In genomic region chr7:132286630-132287339, GRCm38 (mm10) we compare ENCODE assay signal across 8 mouse cellular contexts. TPM values are rescaled to one million over a fixed set of nuclear protein-coding genes. Genes with fewer than 3 reads are reported as not detected.
DNase-seq lines count a peak whose midpoint lies in the region; ATAC-seq lines count a peak whose summit lies in the region.

No protein-coding gene starts in this region.

- peak; percentile 53 for ATAC-seq in heart, embryonic 16.5 days (replicated peaks; ENCODE audit: extremely low read depth, insufficient read depth, low FRiP score)
- no peak for ATAC-seq in heart, embryonic 12.5 days (ENCODE audit: insufficient number of reproducible peaks, low FRiP score)
- ATAC-seq in forebrain, embryonic 13.5 days: no peak
- peak; percentile 70 for ATAC-seq in liver, embryonic 16.5 days (ENCODE audit: low read depth)

- no peaks in the 10 kb centered on the region for H3K9me3 ChIP-seq in heart, embryonic 16.5 days (replicated peaks; ENCODE audit: control insufficient read depth, low read length)
- H3K9me3 ChIP-seq in heart, embryonic 12.5 days (replicated peaks): no peaks in the 10 kb centered on the region
- H3K9me3 ChIP-seq in forebrain, embryonic 13.5 days (replicated peaks): no peaks in the 10 kb centered on the region
- no peaks in the 10 kb centered on the region for H3K9me3 ChIP-seq in liver, embryonic 16.5 days (replicated peaks; ENCODE audit: control insufficient read depth, low read length)

- peaks cover 31% of the 10 kb centered on the region for H3K4me1 ChIP-seq in heart, embryonic 16.5 days (ENCODE audit: control insufficient read depth, insufficient read depth, low read length)
- H3K4me1 ChIP-seq in heart, embryonic 12.5 days (replicated peaks): peaks cover 29% of the 10 kb centered on the region
- H3K4me1 ChIP-seq in forebrain, embryonic 13.5 days: peaks cover 83% of the 10 kb centered on the region
- peaks cover 11% of the 10 kb centered on the region for H3K4me1 ChIP-seq in liver, embryonic 16.5 days (ENCODE audit: control insufficient read depth, low read depth, low read length)

- H3K9ac ChIP-seq in heart, embryonic 16.5 days (ENCODE audit: low read length): no peak overlapping the region
- H3K9ac ChIP-seq in heart, embryonic 12.5 days: no peak overlapping the region
- H3K9ac ChIP-seq in forebrain, embryonic 13.5 days: no peak overlapping the region
- H3K9ac ChIP-seq in liver, embryonic 16.5 days (ENCODE audit: low read depth, low read length): no peak overlapping the region

- no peaks in the 10 kb centered on the region for H3K27me3 ChIP-seq in heart, embryonic 16.5 days (ENCODE audit: control insufficient read depth, insufficient read depth, low read length)
- no peaks in the 10 kb centered on the region for H3K27me3 ChIP-seq in heart, embryonic 12.5 days (replicated peaks)
- H3K27me3 ChIP-seq in forebrain, embryonic 13.5 days: no peaks in the 10 kb centered on the region
- H3K27me3 ChIP-seq in liver, embryonic 16.5 days (ENCODE audit: control insufficient read depth, insufficient read depth, low read depth, low read length): no peaks in the 10 kb centered on the region

- 27% methylated on average over 14 of the region's 14 CpGs for WGBS in heart, embryonic 16.5 days
- WGBS in heart, embryonic 12.5 days: 24% methylated on average over 14 of the region's 14 CpGs
- 55% methylated on average over 14 of the region's 14 CpGs for WGBS in forebrain, embryonic 13.5 days
- WGBS in liver, embryonic 16.5 days (ENCODE audit: insufficient replicate concordance): 17% methylated on average over 14 of the region's 14 CpGs

- H3K4me3 ChIP-seq in heart, embryonic 16.5 days (ENCODE audit: low read length): no peak overlapping the region
- H3K4me3 ChIP-seq in heart, embryonic 12.5 days: no peak overlapping the region
- no peak overlapping the region for H3K4me3 ChIP-seq in forebrain, embryonic 13.5 days
- H3K4me3 ChIP-seq in liver, embryonic 16.5 days (ENCODE audit: low read depth, low read length): no peak overlapping the region

- no peaks in the 10 kb centered on the region for H3K36me3 ChIP-seq in heart, embryonic 16.5 days (ENCODE audit: control insufficient read depth, insufficient read depth)
- H3K36me3 ChIP-seq in heart, embryonic 12.5 days: no peaks in the 10 kb centered on the region
- no peaks in the 10 kb centered on the region for H3K36me3 ChIP-seq in forebrain, embryonic 13.5 days (ENCODE audit: poor library complexity, severe bottlenecking)
- no peaks in the 10 kb centered on the region for H3K36me3 ChIP-seq in liver, embryonic 16.5 days (ENCODE audit: control insufficient read depth, insufficient read depth)

- DNase-seq in T-cell, adult 2 months (ENCODE audit: low spot score): peak; percentile 53
- DNase-seq in thymus, postnatal 4 days: peak; percentile 56
- no peak for DNase-seq in Muller cell, postnatal 12 days (ENCODE audit: inconsistent ontology term)
- no peak for DNase-seq in right cerebral cortex, postnatal 4 days

- peak overlapping the region; percentile 47 for H3K27ac ChIP-seq in heart, embryonic 16.5 days (ENCODE audit: low read length)
- no peak overlapping the region for H3K27ac ChIP-seq in heart, embryonic 12.5 days (ENCODE audit: poor library complexity, severe bottlenecking)
- H3K27ac ChIP-seq in forebrain, embryonic 13.5 days: peak overlapping the region; percentile 61
- peak overlapping the region; percentile 22; the same call in 1 of the 2 replicates for H3K27ac ChIP-seq in liver, embryonic 16.5 days (ENCODE audit: low read length)

- H3K4me2 ChIP-seq in heart, embryonic 16.5 days (ENCODE audit: low read depth, low read length): no peak overlapping the region
- no peak overlapping the region for H3K4me2 ChIP-seq in heart, embryonic 12.5 days
- no peak overlapping the region for H3K4me2 ChIP-seq in forebrain, embryonic 13.5 days
- no peak overlapping the region for H3K4me2 ChIP-seq in liver, embryonic 16.5 days (ENCODE audit: low read depth, low read length)

RNA-seq across cellular contexts. Expression of gene Chst15, which starts 30.2 kb away (rescaled TPM):
- polyA plus RNA-seq in heart, embryonic 16.5 days (2015; fragmentation: Nextera tagmentation; extraction: Ambion mirVana): 6.2 and 7.2 TPM in 2 replicates
- polyA plus RNA-seq in heart, embryonic 12.5 days (2016; fragmentation: Nextera tagmentation; extraction: Ambion mirVana): 3.1 and 4.4 TPM in 2 replicates
- 13.6 and 14.7 TPM in 2 replicates for polyA plus RNA-seq in forebrain, embryonic 13.5 days (2015; fragmentation: Nextera tagmentation; extraction: Ambion mirVana)
- 5.0 and 5.9 TPM in 2 replicates for polyA plus RNA-seq in liver, embryonic 16.5 days (2015; fragmentation: Nextera tagmentation; extraction: Ambion mirVana)

Comparison
In these comparisons a context has a peak if more than half of its experiments do, and no peak if none do; other contexts are left out.
1. ATAC-seq: peak in heart, embryonic 16.5 days (single experiment) and liver, embryonic 16.5 days (single experiment); none in heart, embryonic 12.5 days (single experiment) and forebrain, embryonic 13.5 days (single experiment).
2. DNase-seq: peak in T-cell, adult 2 months (single experiment) and thymus, postnatal 4 days (single experiment); none in Muller cell, postnatal 12 days (single experiment) and right cerebral cortex, postnatal 4 days (single experiment).